Mouse (Mus musculus): ENCODE data around the gene Arf1. TPM values are rescaled to one million over a fixed set of nuclear protein-coding genes. Genes with fewer than 3 reads are reported as not detected.

The Arf1 gene
- polyA plus RNA-seq, 1 experiment from 2014 or later: 645 TPM

GRCm38 (mm10) chr11:59208153-59208831, 19.8 kb downstream of the Arf1 start, which contains the start of gene 2310033P09Rik:
TSS of gene 2310033P09Rik (plus strand) at chr11:59208321.
- H3K4me2 ChIP-seq (ENCODE audit: low read length): peak within 1 kb of the TSS; percentile 89
- under 1% methylated on average over 67 of the region's 67 CpGs for WGBS
- H3K9ac ChIP-seq (replicated peaks; ENCODE audit: low read depth, low read length): peak within 1 kb of the TSS; percentile 91
- H3K4me3 ChIP-seq (replicated peaks; ENCODE audit: low read length): peak within 1 kb of the TSS; percentile 100
- H3K4me1 ChIP-seq (replicated peaks; ENCODE audit: control insufficient read depth, insufficient read depth, low read length): peaks cover 23% of the 10 kb centered on the region
- peak within 1 kb of the TSS; percentile 87 for H3K27ac ChIP-seq (ENCODE audit: low read length)
- peak; percentile 90 for ATAC-seq
- H3K36me3 ChIP-seq (ENCODE audit: control insufficient read depth, insufficient read depth): peaks cover 24% of the 10 kb centered on the region
- H3K27me3 ChIP-seq (replicated peaks; ENCODE audit: control insufficient read depth, insufficient read depth, low read length): no peaks in the 10 kb centered on the region
- no peaks in the 10 kb centered on the region for H3K9me3 ChIP-seq (ENCODE audit: control insufficient read depth, low read length)

- H3K27me3 ChIP-seq (replicated peaks; ENCODE audit: control insufficient read depth, insufficient read depth, low read length): no peaks in the 10 kb centered on the region
- H3K9ac ChIP-seq (replicated peaks; ENCODE audit: low read depth, low read length): peak within 1 kb of the TSS; percentile 74
- no peaks in the 10 kb centered on the region for H3K9me3 ChIP-seq (ENCODE audit: control insufficient read depth, low read length)
- peak within 1 kb of the TSS; percentile 46; the same call in 1 of the 2 replicates for H3K27ac ChIP-seq (ENCODE audit: low read length)
- H3K4me1 ChIP-seq (replicated peaks; ENCODE audit: control insufficient read depth, insufficient read depth, low read length): peaks cover 14% of the 10 kb centered on the region
- peak within 1 kb of the TSS; percentile 69 for H3K4me2 ChIP-seq (ENCODE audit: low read length)
- WGBS: under 1% methylated on average over 63 of the region's 63 CpGs
- peaks cover 9% of the 10 kb centered on the region; the same call in 1 of the 2 replicates for H3K36me3 ChIP-seq (ENCODE audit: control insufficient read depth, insufficient read depth)
- peak within 1 kb of the TSS; percentile 79 for H3K4me3 ChIP-seq (replicated peaks; ENCODE audit: low read length)
- ATAC-seq: peak; percentile 92
Measured at GRCm38 (mm10) chr11:59202081-59202995, 25.7 kb downstream of the Arf1 start, which contains the start of gene Mrpl55. TSS of gene Mrpl55 (plus strand) at chr11:59202486.

- peaks cover 9% of the 10 kb centered on the region; the same call in 1 of the 2 replicates for H3K36me3 ChIP-seq (ENCODE audit: control insufficient read depth, insufficient read depth)
- peak overlapping the region; percentile 79 for H3K4me3 ChIP-seq (replicated peaks; ENCODE audit: low read length)
- H3K4me1 ChIP-seq (replicated peaks; ENCODE audit: control insufficient read depth, insufficient read depth, low read length): peaks cover 14% of the 10 kb centered on the region
- 34% methylated on average over 16 of the region's 16 CpGs for WGBS
- H3K9me3 ChIP-seq (ENCODE audit: control insufficient read depth, low read length): no peaks in the 10 kb centered on the region
- H3K27ac ChIP-seq (ENCODE audit: low read length): no peak overlapping the region
- peak overlapping the region; percentile 74 for H3K9ac ChIP-seq (replicated peaks; ENCODE audit: low read depth, low read length)
- peak overlapping the region; percentile 69 for H3K4me2 ChIP-seq (ENCODE audit: low read length)
- H3K27me3 ChIP-seq (replicated peaks; ENCODE audit: control insufficient read depth, insufficient read depth, low read length): no peaks in the 10 kb centered on the region
- ATAC-seq: no peak
Measured at GRCm38 (mm10) chr11:59201216-59202002, 26.7 kb downstream of the Arf1 start.

- H3K4me3 ChIP-seq (replicated peaks; ENCODE audit: low read length): no peak overlapping the region
- no peak overlapping the region for H3K4me2 ChIP-seq (ENCODE audit: low read length)
- H3K9ac ChIP-seq (replicated peaks; ENCODE audit: low read depth, low read length): no peak overlapping the region
- no peaks in the 10 kb centered on the region for H3K36me3 ChIP-seq (ENCODE audit: control insufficient read depth, insufficient read depth)
- H3K27ac ChIP-seq (ENCODE audit: low read length): no peak overlapping the region
- no peak for ATAC-seq
- no peaks in the 10 kb centered on the region; the same call in 1 of the 2 replicates for H3K27me3 ChIP-seq (replicated peaks; ENCODE audit: control insufficient read depth, insufficient read depth, low read length)
- H3K9me3 ChIP-seq (ENCODE audit: control insufficient read depth, low read length): no peaks in the 10 kb centered on the region
- H3K4me1 ChIP-seq (replicated peaks; ENCODE audit: control insufficient read depth, insufficient read depth, low read length): peaks cover 2% of the 10 kb centered on the region
Measured at GRCm38 (mm10) chr11:59196230-59196629, 31.8 kb downstream of the Arf1 start.

- 4% methylated on average over 16 of the region's 16 CpGs for WGBS
Measured at GRCm38 (mm10) chr11:59192059-59192386, 36.0 kb downstream of the Arf1 start, which contains the start of gene Guk1. TSS of gene Guk1 (minus strand) at chr11:59192212.

GRCm38 (mm10) chr11:59191231-59192058, 36.6 kb downstream of the Arf1 start:
- H3K27me3 ChIP-seq (replicated peaks; ENCODE audit: control insufficient read depth, insufficient read depth, low read length): no peaks in the 10 kb centered on the region; the same call in 1 of the 2 replicates
- H3K27ac ChIP-seq (ENCODE audit: low read length): peak overlapping the region; percentile 93
- H3K9me3 ChIP-seq (ENCODE audit: control insufficient read depth, low read length): no peaks in the 10 kb centered on the region
- H3K4me1 ChIP-seq (replicated peaks; ENCODE audit: control insufficient read depth, insufficient read depth, low read length): peaks cover 16% of the 10 kb centered on the region
- peak; percentile 95 for ATAC-seq
- H3K4me2 ChIP-seq (ENCODE audit: low read length): peak overlapping the region; percentile 76
- under 1% methylated on average over 59 of the region's 59 CpGs for WGBS
- H3K36me3 ChIP-seq (ENCODE audit: control insufficient read depth, insufficient read depth): no peaks in the 10 kb centered on the region; the same call in 1 of the 2 replicates
- H3K4me3 ChIP-seq (replicated peaks; ENCODE audit: low read length): peak overlapping the region; percentile 75
- peak overlapping the region; percentile 82 for H3K9ac ChIP-seq (replicated peaks; ENCODE audit: low read depth, low read length)

More at GRCm38 (mm10) chr11:59192059-59192386, 36.0 kb downstream of the Arf1 start, which contains the start of gene Guk1:
- Histone ChIP-seq H3K27me3 (replicated peaks; ENCODE audit: control insufficient read depth, insufficient read depth, low read length) (no peaks in the 10 kb centered on the region; the same call in 1 of the 2 replicates), H3K36me3 (ENCODE audit: control insufficient read depth, insufficient read depth) (no peaks in the 10 kb centered on the region), H3K4me3 (replicated peaks; ENCODE audit: low read length) (peak within 1 kb of the TSS; percentile 75), H3K9ac (replicated peaks; ENCODE audit: low read depth, low read length) (peak within 1 kb of the TSS; percentile 82), H3K4me1 (replicated peaks; ENCODE audit: control insufficient read depth, insufficient read depth, low read length) (peaks cover 16% of the 10 kb centered on the region), H3K4me2 (ENCODE audit: low read length) (peak within 1 kb of the TSS; percentile 76), H3K9me3 (ENCODE audit: control insufficient read depth, low read length) (no peaks in the 10 kb centered on the region), H3K27ac (ENCODE audit: low read length) (peak within 1 kb of the TSS; percentile 93)
- ATAC-seq: peak; percentile 6; the same call in 1 of the 2 replicates

GRCm38 (mm10) chr11:59187706-59188105, 40.4 kb downstream of the Arf1 start:
- peaks cover 16% of the 10 kb centered on the region for H3K4me1 ChIP-seq (replicated peaks; ENCODE audit: control insufficient read depth, insufficient read depth, low read length)
- H3K9ac ChIP-seq (replicated peaks; ENCODE audit: low read depth, low read length): no peak overlapping the region
- no peak for ATAC-seq
- 87% methylated on average over 6 of the region's 6 CpGs for WGBS
- H3K27ac ChIP-seq (ENCODE audit: low read length): no peak overlapping the region
- no peaks in the 10 kb centered on the region for H3K27me3 ChIP-seq (replicated peaks; ENCODE audit: control insufficient read depth, insufficient read depth, low read length)
- no peak overlapping the region for H3K4me2 ChIP-seq (ENCODE audit: low read length)
- no peaks in the 10 kb centered on the region for H3K9me3 ChIP-seq (ENCODE audit: control insufficient read depth, low read length)
- H3K36me3 ChIP-seq (ENCODE audit: control insufficient read depth, insufficient read depth): peaks cover 6% of the 10 kb centered on the region; the same call in 1 of the 2 replicates
- no peak overlapping the region for H3K4me3 ChIP-seq (replicated peaks; ENCODE audit: low read length)

- Histone ChIP-seq H3K27ac (ENCODE audit: low read length) (no peak overlapping the region), H3K36me3 (ENCODE audit: control insufficient read depth, insufficient read depth) (peaks cover 6% of the 10 kb centered on the region; the same call in 1 of the 2 replicates), H3K9ac (replicated peaks; ENCODE audit: low read depth, low read length) (no peak overlapping the region), H3K27me3 (replicated peaks; ENCODE audit: control insufficient read depth, insufficient read depth, low read length) (no peaks in the 10 kb centered on the region), H3K4me2 (ENCODE audit: low read length) (no peak overlapping the region), H3K4me1 (replicated peaks; ENCODE audit: control insufficient read depth, insufficient read depth, low read length) (peaks cover 11% of the 10 kb centered on the region), H3K9me3 (ENCODE audit: control insufficient read depth, low read length) (no peaks in the 10 kb centered on the region), H3K4me3 (replicated peaks; ENCODE audit: low read length) (no peak overlapping the region)
- WGBS: 90% methylated on average over 5 of the region's 5 CpGs
- ATAC-seq: no peak
Measured at GRCm38 (mm10) chr11:59185490-59185889, 42.6 kb downstream of the Arf1 start.
